Mouse (Mus musculus) limb, embryonic 14.5 days (tissue): ENCODE results near the gene Pced1b. TPM values are rescaled to one million over a fixed set of nuclear protein-coding genes. Genes with fewer than 3 reads are reported as not detected.

Experiments
- ATAC-seq: fragments of 200-750 bp; cut with Nextera tagmentation; 2 replicates; pipeline ENCODE4 v1.8.0; 2017; ENCODE audit warnings: low read depth, moderate number of reproducible peaks, moderate TSS enrichment; ENCODE audit not compliant: low FRiP score
- DNase-seq: peaks from one replicate; pipeline ENCODE4 v3.0.0-alpha.2; 2015; ENCODE audit warnings: low spot score
- H3K27ac ChIP-seq: fragments of 300-500 bp; sonication (generic); replicated peaks from 2 replicates; pipeline ENCODE4 v1.5.1; 2014; ENCODE audit warnings: low read depth, mild to moderate bottlenecking, low read length, moderate library complexity, mixed read lengths
- H3K27me3 ChIP-seq: fragments of 300-500 bp; sonication (generic); 2 replicates; pipeline ENCODE4 v1.6.1; 2014; ENCODE audit warnings: low read length, mixed read lengths; ENCODE audit not compliant: control insufficient read depth, insufficient read depth
- H3K36me3 ChIP-seq: fragments of 300-500 bp; sonication (generic); 2 replicates; pipeline ENCODE4 v1.6.1; 2014; ENCODE audit warnings: mild to moderate bottlenecking, low read length, moderate library complexity, mixed read lengths; ENCODE audit not compliant: control insufficient read depth, insufficient read depth
- H3K4me1 ChIP-seq: fragments of 300-500 bp; sonication (generic); 2 replicates; pipeline ENCODE4 v1.6.1; 2014; ENCODE audit warnings: antibody characterized with exemption, low read length, mixed read lengths; ENCODE audit not compliant: control insufficient read depth, insufficient read depth
- H3K4me2 ChIP-seq: fragments of 300-500 bp; sonication (generic); replicated peaks from 2 replicates; pipeline ENCODE4 v1.6.1; 2014; ENCODE audit warnings: low read depth, mild to moderate bottlenecking, low read length, moderate library complexity; ENCODE audit not compliant: severe bottlenecking
- H3K4me3 ChIP-seq: fragments of 300-500 bp; sonication (generic); replicated peaks from 2 replicates; pipeline ENCODE4 v1.5.1; 2014; ENCODE audit warnings: low read length
- H3K9ac ChIP-seq: fragments of 300-500 bp; sonication (generic); 2 replicates; pipeline ENCODE4 v1.6.1; 2014; ENCODE audit warnings: mild to moderate bottlenecking, low read depth, low read length, moderate library complexity; ENCODE audit not compliant: severe bottlenecking
- H3K9me3 ChIP-seq: fragments of 300-500 bp; sonication (generic); 2 replicates; pipeline ENCODE4 v1.6.1; 2016; ENCODE audit warnings: low read length; ENCODE audit not compliant: control insufficient read depth
- POLR2A ChIP-seq: fragments of 200-500 bp; IDR thresholded peaks from 2 replicates; pipeline ENCODE4 v1.8.0; 2012; ENCODE audit warnings: inconsistent platforms, mild to moderate bottlenecking, moderate library complexity, borderline replicate concordance; ENCODE audit not compliant: insufficient read depth, insufficient read length; ENCODE audit errors: extremely low read depth
- WGBS: fragments of 180-500 bp; shearing (Covaris S2); extraction: QIAGEN DNeasy Blood & Tissue Kit; methylation state at CpG from one replicate; pipeline ENCODE4 v1.1.7; 2014; 5-methylcytosine and 5-hydroxymethylcytosine counted together
- polyA plus RNA-seq, 2 experiments: library from polyadenylated mRNA; depleted of rRNA in 1 of 2; stranded (reverse) in 1 of 2; unstranded in 1 of 2; fragments of >200 nt; fragmentation: Nextera tagmentation in 1 of 2; extraction: Ambion mirVana in 1 of 2; gene quantifications; 2 replicates each; pipeline versions ENCODE4 v1.2.1 to v1.2.3; 2012 to 2014

Pced1b gene
- polyA plus RNA-seq, 2 experiments, result 3.8 to 7.9 TPM

DNA sequence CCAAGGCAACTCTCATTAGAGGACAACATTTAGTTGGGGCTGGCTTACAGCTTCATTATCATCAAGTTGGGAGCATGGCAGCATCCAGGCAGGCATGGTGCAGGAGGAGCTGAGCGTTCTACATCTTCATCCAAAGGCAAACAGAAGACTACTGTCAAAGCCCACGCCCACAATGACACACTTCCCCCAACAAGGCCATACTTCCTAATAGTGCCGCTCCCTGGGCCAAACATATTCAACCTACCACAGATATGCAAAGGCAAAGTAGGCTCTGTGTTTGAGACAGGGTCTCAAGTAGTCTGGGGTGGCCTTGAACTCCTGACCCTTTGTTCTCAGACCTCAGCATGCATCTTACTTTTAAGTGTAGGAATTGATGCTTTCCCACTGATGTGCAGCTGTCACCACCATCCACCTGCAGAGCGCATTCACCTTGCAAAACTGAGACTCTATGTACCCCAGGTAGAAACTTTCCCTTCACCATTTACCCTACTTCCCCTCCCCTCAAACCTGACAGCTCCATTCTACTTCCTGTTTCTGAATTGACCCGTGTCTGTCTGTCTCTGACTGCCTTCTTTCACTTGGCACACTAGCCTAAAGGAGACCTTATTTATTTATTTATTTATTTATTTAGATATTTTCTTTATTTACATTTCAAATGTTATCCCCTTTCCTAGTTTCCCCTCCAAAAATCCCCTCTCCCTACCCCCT is 40.7 kb downstream of the Pced1b start:
- H3K4me2 ChIP-seq, result no peak overlapping the region
- H3K4me1 ChIP-seq, result no peaks in the 10 kb centered on the region; the same call in 1 of the 2 replicates
- H3K27me3 ChIP-seq, result no peaks in the 10 kb centered on the region
- ATAC-seq, result no peak
- no peak overlapping the region for H3K27ac ChIP-seq
- WGBS, result 92% methylated on average over 5 of the region's 5 CpGs
- no peak for TF ChIP-seq POLR2A
- no peak overlapping the region for H3K4me3 ChIP-seq
- no peak overlapping the region for H3K9ac ChIP-seq
- H3K9me3 ChIP-seq, result no peaks in the 10 kb centered on the region
- no peaks in the 10 kb centered on the region for H3K36me3 ChIP-seq
- no peak for DNase-seq

DNA sequence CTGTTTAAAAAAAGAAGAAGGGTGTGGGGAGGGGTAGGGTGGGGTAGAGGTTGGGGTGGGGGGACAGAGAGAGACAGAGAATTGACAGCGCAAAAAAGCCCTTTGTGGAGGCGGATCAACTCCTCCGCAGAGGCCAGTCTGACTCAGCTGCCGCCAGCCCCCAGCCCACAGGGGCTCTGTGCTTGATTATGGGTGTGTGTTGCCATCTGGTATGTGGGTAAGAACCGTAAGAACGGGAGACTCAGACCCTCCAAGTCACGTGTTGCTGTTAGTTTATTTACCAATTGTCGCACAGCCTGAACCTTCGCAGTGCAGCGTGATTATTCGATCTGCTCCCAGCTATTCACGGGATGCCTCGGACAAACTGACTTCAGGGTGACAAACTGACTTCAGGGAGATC is 41.8 kb downstream of the Pced1b start:
- no peak for DNase-seq
- no peak overlapping the region for H3K4me3 ChIP-seq
- H3K36me3 ChIP-seq, result no peaks in the 10 kb centered on the region
- no peak for ATAC-seq
- H3K27me3 ChIP-seq, result no peaks in the 10 kb centered on the region
- H3K9ac ChIP-seq, result no peak overlapping the region
- H3K9me3 ChIP-seq, result no peaks in the 10 kb centered on the region
- no peak for TF ChIP-seq POLR2A
- no peaks in the 10 kb centered on the region; the same call in 1 of the 2 replicates for H3K4me1 ChIP-seq
- H3K4me2 ChIP-seq, result no peak overlapping the region
- no peak overlapping the region for H3K27ac ChIP-seq
- WGBS, result 87% methylated on average over 13 of the region's 13 CpGs

DNA sequence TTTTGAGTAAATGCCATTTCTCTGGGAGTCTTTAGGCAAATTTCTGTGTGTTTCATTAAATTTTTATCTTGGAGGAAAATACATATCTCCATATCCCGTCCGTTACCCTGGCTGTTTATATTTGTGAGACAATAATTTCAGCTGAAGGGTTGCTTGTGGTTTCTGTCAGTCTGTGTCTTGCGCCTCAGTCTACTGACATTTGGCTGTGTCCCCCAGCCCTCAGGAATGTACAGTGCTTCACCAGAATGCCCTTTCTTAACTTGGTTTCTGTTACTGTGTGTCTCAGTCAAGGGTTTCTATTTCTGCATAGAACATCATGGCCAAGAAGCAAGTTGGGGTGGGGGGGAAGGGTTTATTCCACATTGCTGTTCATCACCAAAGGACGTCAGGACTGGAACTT is 42.3 kb downstream of the Pced1b start:
- Histone ChIP-seq H3K9me3 (no peaks in the 10 kb centered on the region), H3K4me2 (no peak overlapping the region), H3K27ac (no peak overlapping the region), H3K27me3 (no peaks in the 10 kb centered on the region), H3K4me1 (no peaks in the 10 kb centered on the region; the same call in 1 of the 2 replicates), H3K36me3 (no peaks in the 10 kb centered on the region), H3K9ac (no peak overlapping the region), H3K4me3 (no peak overlapping the region)
- WGBS, result 92% methylated on average over 4 of the region's 4 CpGs
- DNase-seq (no peak), ATAC-seq (no peak)
- TF ChIP-seq POLR2A, result no peak

DNA sequence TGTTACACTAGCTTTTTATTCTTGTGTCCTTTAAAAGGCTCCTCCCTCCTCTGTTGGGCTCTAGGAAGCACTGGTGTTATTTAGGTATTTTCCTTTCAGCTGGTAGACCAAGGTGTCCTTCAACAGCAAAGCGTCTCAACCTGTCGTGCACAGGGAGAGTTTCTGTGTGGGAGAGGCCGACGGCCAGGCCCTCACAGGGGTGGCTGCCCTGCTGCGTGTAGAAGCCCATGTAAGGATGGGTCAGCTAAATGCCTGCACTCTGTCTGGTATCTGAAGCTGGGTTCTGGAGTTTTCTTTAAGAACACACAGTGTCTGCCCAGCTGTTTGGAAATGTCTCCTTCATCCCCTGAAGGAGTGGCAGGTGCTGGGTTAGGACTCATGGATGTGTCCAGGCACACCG is 43.4 kb downstream of the Pced1b start:
- TF ChIP-seq POLR2A, result no peak
- Histone ChIP-seq H3K36me3 (no peaks in the 10 kb centered on the region), H3K27me3 (no peaks in the 10 kb centered on the region), H3K27ac (no peak overlapping the region), H3K9ac (no peak overlapping the region), H3K4me2 (no peak overlapping the region), H3K4me3 (no peak overlapping the region), H3K9me3 (no peaks in the 10 kb centered on the region), H3K4me1 (no peaks in the 10 kb centered on the region; the same call in 1 of the 2 replicates)
- whole genome bisulfite sequencing, result 92% methylated on average over 6 of the region's 6 CpGs
- DNase-seq, result no peak
- ATAC-seq, result no peak

DNA sequence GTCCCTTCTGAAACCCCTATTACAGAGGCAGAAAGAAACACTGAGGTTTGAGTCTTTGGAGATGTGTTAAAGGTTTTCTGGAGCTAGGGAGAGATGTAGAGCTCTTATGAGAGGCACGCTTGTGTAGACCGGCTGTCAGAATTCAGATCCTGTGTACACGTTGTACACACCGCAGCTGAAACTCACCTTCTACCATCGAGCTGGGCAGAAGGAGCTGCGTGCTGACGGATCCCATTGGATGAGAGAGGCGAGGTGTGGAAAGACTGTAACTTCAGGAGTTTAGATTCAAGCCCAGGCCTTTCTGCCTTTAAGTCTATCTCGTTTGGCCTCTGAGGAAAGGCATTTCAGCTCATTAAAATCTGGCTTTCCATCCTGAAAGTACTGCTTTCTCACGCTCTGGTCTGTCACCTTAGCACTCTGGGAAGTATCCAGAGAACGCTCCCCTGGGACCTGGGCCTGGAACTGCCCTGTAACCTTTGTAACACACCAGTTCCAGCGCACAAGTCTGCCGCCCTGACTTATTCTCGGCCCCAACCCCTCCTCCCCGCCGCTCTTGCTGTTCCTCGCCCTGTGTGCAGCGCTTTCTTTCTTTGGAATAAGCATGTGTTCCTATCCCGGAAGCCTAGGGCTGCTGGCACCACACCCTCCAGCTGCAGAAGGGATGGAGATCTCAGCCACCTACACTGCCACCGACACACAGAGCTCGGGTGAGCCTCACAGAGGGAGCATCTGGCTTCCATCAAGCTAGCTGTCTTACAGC is 44.6 kb downstream of the Pced1b start:
- no peak overlapping the region for H3K4me3 ChIP-seq
- ATAC-seq, result 0 out of 2 replicates have a peak, but pooled peaks have one; percentile 34
- no peak overlapping the region for H3K4me2 ChIP-seq
- WGBS, result 58% methylated on average over 21 of the region's 21 CpGs
- no peaks in the 10 kb centered on the region for H3K27me3 ChIP-seq
- H3K4me1 ChIP-seq, result no peaks in the 10 kb centered on the region; the same call in 1 of the 2 replicates
- H3K9me3 ChIP-seq, result no peaks in the 10 kb centered on the region
- TF ChIP-seq POLR2A, result no peak
- no peak overlapping the region; the same call in 1 of the 2 replicates for H3K27ac ChIP-seq
- no peak overlapping the region for H3K9ac ChIP-seq
- no peaks in the 10 kb centered on the region for H3K36me3 ChIP-seq
- DNase-seq, result peak; percentile 17
